Mouse (Mus musculus): Measurements from ENCODE around the gene Kntc1.

DNA sequence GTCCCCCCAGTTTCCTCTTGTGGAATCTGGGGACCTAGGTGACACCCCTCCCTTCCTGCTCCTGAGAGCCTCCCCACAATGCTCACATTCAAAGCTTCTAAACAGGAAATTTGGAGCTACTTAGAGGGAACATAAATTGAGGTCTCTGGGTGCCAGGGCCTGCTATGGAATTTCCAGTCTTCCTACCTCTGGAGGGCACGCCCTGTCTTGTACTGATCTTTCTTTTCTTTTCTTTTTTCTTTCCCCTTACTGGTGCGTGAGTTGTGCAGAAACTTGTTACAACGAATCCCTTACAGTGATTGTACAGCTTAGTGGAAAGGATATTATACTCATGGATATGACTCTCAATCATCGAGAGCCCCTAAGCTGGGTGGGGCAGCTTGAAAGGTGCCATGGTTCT lies 120.1 kb downstream of the Kntc1 start:
- TF ChIP-seq CTCF (IDR thresholded peaks at IDR 0.05; ENCODE audit: insufficient read depth, low read depth, low read length) (no peak), POLR2A (IDR thresholded peaks at IDR 0.05; ENCODE audit: insufficient read depth, low read depth, low read length) (no peak)
